In genomic region chr8:123422056-123422780, GRCm38 (mm10) we compare ENCODE assay signal across 9 mouse cellular contexts. TPM values are rescaled to one million over a fixed set of nuclear protein-coding genes. Genes with fewer than 3 reads are reported as not detected.
DNase-seq lines count a peak whose midpoint lies in the region; ATAC-seq and TF ChIP-seq lines count a peak whose summit lies in the region.
"Had no signal": no experiment of that assay in that cellular context is flagged by ENCODE, and none has a peak within 500 bp of the region (broad histone marks: within the 10 kb centered on the region; RNA-seq: fewer than 3 reads in every experiment).

No protein-coding gene starts in this region.

- no peak overlapping the region for H3K4me3 ChIP-seq in CH12.LX (replicated peaks in 1 of 3; ENCODE audit: low read depth in 2 of 3, low read length in 2 of 3, poor library complexity in 1 of 3)
- H3K4me3 ChIP-seq in bone marrow, adult 2 months (replicated peaks; ENCODE audit: control insufficient read depth, low read depth, low read length), result no peak overlapping the region
- H3K4me3 ChIP-seq in embryonic facial prominence, embryonic 15.5 days (replicated peaks), result peak overlapping the region; percentile 22
- H3K4me3 ChIP-seq in heart, embryonic 14.5 days (ENCODE audit: control insufficient read depth in 1 of 2, insufficient read depth in 1 of 2, low read depth in 1 of 2, low read length in 2 of 2), result peak overlapping the region; percentile 24 to 35
- H3K4me3 ChIP-seq in liver, embryonic 16.5 days (ENCODE audit: low read depth, low read length), result peak overlapping the region; percentile 43
- no peak overlapping the region for H3K4me3 ChIP-seq in neural tube, embryonic 11.5 days (ENCODE audit: low read depth, low read length)

- peaks cover 7% of the 10 kb centered on the region for H3K79me2 ChIP-seq in CH12.LX (replicated peaks; ENCODE audit: control insufficient read depth, extremely low read depth, insufficient read depth, poor library complexity, severe bottlenecking)

- ATAC-seq in embryonic facial prominence, embryonic 15.5 days (ENCODE audit: insufficient number of reproducible peaks, low FRiP score, low TSS enrichment, low read depth), result peak; percentile 61; the same call in 1 of the 2 replicates
- no peak for ATAC-seq in heart, embryonic 14.5 days (ENCODE audit: insufficient number of reproducible peaks, insufficient read depth, low FRiP score, low read depth)
- no peak for ATAC-seq in liver, embryonic 16.5 days (ENCODE audit: low read depth)
- peak; percentile 25; the same call in 1 of the 2 replicates for ATAC-seq in neural tube, embryonic 11.5 days (ENCODE audit: insufficient read depth, low FRiP score, low TSS enrichment)

- H3K9me3 ChIP-seq in CH12.LX (replicated peaks; ENCODE audit: low read length), result peaks cover 17% of the 10 kb centered on the region
- H3K9me3 ChIP-seq in embryonic facial prominence, embryonic 15.5 days (replicated peaks), result peaks cover 4% of the 10 kb centered on the region; the same call in 1 of the 2 replicates
- H3K9me3 ChIP-seq in heart, embryonic 14.5 days (ENCODE audit: control insufficient read depth, low read length), result peaks cover 10% of the 10 kb centered on the region
- H3K9me3 ChIP-seq in liver, embryonic 16.5 days (replicated peaks; ENCODE audit: control insufficient read depth, low read length), result peaks cover 9% of the 10 kb centered on the region
- H3K9me3 ChIP-seq in neural tube, embryonic 11.5 days (ENCODE audit: control insufficient read depth, low read length), result peaks cover 4% of the 10 kb centered on the region; the same call in 1 of the 2 replicates

- in situ Hi-C loops in CH12.LX (cut with MboI; ENCODE audit: low pct_ligation_motif_present, low pct_unique_long_range_greater_than_20kb, low sequenced_read_pairs), result no loop called here

- TF ChIP-seq EP300 in CH12.LX (IDR thresholded peaks at IDR 0.05; ENCODE audit: low read length), result no peak

- no peak overlapping the region for H3K27ac ChIP-seq in CH12.LX (ENCODE audit: insufficient read depth, low read depth)
- H3K27ac ChIP-seq in bone marrow, adult 2 months (ENCODE audit: control insufficient read depth, insufficient read depth, low read depth, low read length, poor library complexity), result no peak overlapping the region
- H3K27ac ChIP-seq in embryonic facial prominence, embryonic 15.5 days (replicated peaks), result no peak overlapping the region
- H3K27ac ChIP-seq in heart, embryonic 14.5 days (replicated peaks in 1 of 2; ENCODE audit: control insufficient read depth in 1 of 2, insufficient read depth in 1 of 2, low read depth in 2 of 2, low read length in 2 of 2), result no peak overlapping the region
- H3K27ac ChIP-seq in liver, embryonic 16.5 days (ENCODE audit: low read length), result no peak overlapping the region
- no peak overlapping the region for H3K27ac ChIP-seq in neural tube, embryonic 11.5 days (ENCODE audit: low read depth, low read length)

- WGBS in bone marrow, adult 2 months, result 14% methylated on average over 17 of the region's 17 CpGs
- 16% methylated on average over 17 of the region's 17 CpGs for WGBS in embryonic facial prominence, embryonic 15.5 days
- WGBS in heart, embryonic 14.5 days, result 4% methylated on average over 17 of the region's 17 CpGs
- WGBS in liver, embryonic 16.5 days (ENCODE audit: insufficient replicate concordance), result 4% methylated on average over 17 of the region's 17 CpGs
- WGBS in neural tube, embryonic 11.5 days, result 21% methylated on average over 17 of the region's 17 CpGs

- TF ChIP-seq POLR2A in CH12.LX (IDR thresholded peaks at IDR 0.05; ENCODE audit: low read depth, low read length), result no peak
- no peak for TF ChIP-seq POLR2A in bone marrow, adult 2 months (IDR thresholded peaks at IDR 0.05; ENCODE audit: borderline replicate concordance, control insufficient read depth, low read depth, low read length)

- TF ChIP-seq RAD21 in CH12.LX (IDR thresholded peaks at IDR 0.05; ENCODE audit: low read depth, low read length), result peak; percentile 50

- H3K4me2 ChIP-seq in CH12.LX (ENCODE audit: insufficient read depth, low read depth, poor library complexity, severe bottlenecking), result peak overlapping the region; percentile 58
- H3K4me2 ChIP-seq in embryonic facial prominence, embryonic 15.5 days (replicated peaks), result peak overlapping the region; percentile 45
- peak overlapping the region; percentile 65 for H3K4me2 ChIP-seq in heart, embryonic 14.5 days (ENCODE audit: low read length)
- H3K4me2 ChIP-seq in liver, embryonic 16.5 days (ENCODE audit: low read depth, low read length), result peak overlapping the region; percentile 59
- no peak overlapping the region for H3K4me2 ChIP-seq in neural tube, embryonic 11.5 days (ENCODE audit: low read depth)

- dilution Hi-C loops in CH12.LX (cut with MboI; ENCODE audit: extremely low pct_ligation_motif_present, extremely low pct_unique_long_range_greater_than_20kb, low sequenced_read_pairs), result no loop called here

- peaks cover 0 to 15% of the 10 kb centered on the region in 2 experiments; a peak in 2 of 4 replicates for H3K4me1 ChIP-seq in CH12.LX (ENCODE audit: control insufficient read depth in 1 of 2, insufficient read depth in 2 of 2)
- H3K4me1 ChIP-seq in bone marrow, adult 2 months (ENCODE audit: control insufficient read depth, insufficient read depth, low read length), result no peaks in the 10 kb centered on the region
- no peaks in the 10 kb centered on the region for H3K4me1 ChIP-seq in embryonic facial prominence, embryonic 15.5 days
- peaks cover 0 to 7% of the 10 kb centered on the region in 2 experiments; a peak in 1 of 4 replicates for H3K4me1 ChIP-seq in heart, embryonic 14.5 days (ENCODE audit: control insufficient read depth in 2 of 2, insufficient read depth in 2 of 2, low read length in 2 of 2)
- peaks cover 5% of the 10 kb centered on the region for H3K4me1 ChIP-seq in liver, embryonic 16.5 days (ENCODE audit: control insufficient read depth, low read depth, low read length)
- H3K4me1 ChIP-seq in neural tube, embryonic 11.5 days (ENCODE audit: control insufficient read depth, insufficient read depth, low read length), result no peaks in the 10 kb centered on the region

- H3K27me3 ChIP-seq in CH12.LX (replicated peaks), result no peaks in the 10 kb centered on the region
- no peaks in the 10 kb centered on the region for H3K27me3 ChIP-seq in embryonic facial prominence, embryonic 15.5 days
- H3K27me3 ChIP-seq in heart, embryonic 14.5 days (ENCODE audit: control insufficient read depth, insufficient read depth, low read length), result no peaks in the 10 kb centered on the region
- H3K27me3 ChIP-seq in liver, embryonic 16.5 days (ENCODE audit: control insufficient read depth, insufficient read depth, low read depth, low read length), result no peaks in the 10 kb centered on the region
- no peaks in the 10 kb centered on the region for H3K27me3 ChIP-seq in neural tube, embryonic 11.5 days (ENCODE audit: control insufficient read depth, insufficient read depth, low read length)

- H3K36me3 ChIP-seq in CH12.LX (replicated peaks in 1 of 2; ENCODE audit: control insufficient read depth in 1 of 2, insufficient read depth in 1 of 2, low read length in 1 of 2), result peaks cover 11 to 12% of the 10 kb centered on the region in 2 experiments
- no peaks in the 10 kb centered on the region for H3K36me3 ChIP-seq in embryonic facial prominence, embryonic 15.5 days
- no peaks in the 10 kb centered on the region for H3K36me3 ChIP-seq in heart, embryonic 14.5 days (ENCODE audit: control insufficient read depth, insufficient read depth, low read length)
- H3K36me3 ChIP-seq in liver, embryonic 16.5 days (ENCODE audit: control insufficient read depth, insufficient read depth), result no peaks in the 10 kb centered on the region
- peaks cover 4% of the 10 kb centered on the region for H3K36me3 ChIP-seq in neural tube, embryonic 11.5 days (ENCODE audit: control insufficient read depth, insufficient read depth, low read length)

- peak; percentile 61 for DNase-seq in CH12.LX (ENCODE audit: extremely low read depth)
- DNase-seq in kidney, postnatal 14 days, result peak; percentile 86
- DNase-seq in neural tube, embryonic 11.5 days (ENCODE audit: low spot score), result peak; percentile 70
- DNase-seq in testis, postnatal 10 days (ENCODE audit: low spot score), result peak; percentile 77

- no peak overlapping the region; the same call in 1 of the 2 replicates for H3K9ac ChIP-seq in CH12.LX (ENCODE audit: insufficient read depth, low read depth)
- H3K9ac ChIP-seq in embryonic facial prominence, embryonic 15.5 days, result no peak overlapping the region
- H3K9ac ChIP-seq in heart, embryonic 14.5 days (ENCODE audit: low read length), result peak overlapping the region; percentile 46
- H3K9ac ChIP-seq in liver, embryonic 16.5 days (ENCODE audit: low read depth, low read length), result no peak overlapping the region
- no peak overlapping the region for H3K9ac ChIP-seq in neural tube, embryonic 11.5 days (ENCODE audit: low read length)

- TF ChIP-seq CTCF in CH12.LX (conservative IDR thresholded peaks at IDR 0.05 in 1 of 2, IDR thresholded peaks at IDR 0.05 in 1 of 2; ENCODE audit: low read depth in 2 of 2, low read length in 2 of 2), result peak; percentile 25 to 73; a peak in 3 of 4 replicates
- peak; percentile 54 for TF ChIP-seq CTCF in bone marrow, adult 2 months (IDR thresholded peaks at IDR 0.05; ENCODE audit: control insufficient read depth, insufficient read depth, low read length)

RNA-seq across cellular contexts. Expression of gene Def8, which starts 1.1 kb away (rescaled TPM):
- total RNA-seq in CH12.LX (2012; rRNA removed) (19.9 and 20.9 TPM in 2 replicates), CH12.LX (2014; rRNA removed) (16.8 and 17.9 TPM in 2 replicates)
- polyA plus RNA-seq in CH12.LX (2012; ENCODE audit: insufficient read length, low read depth), result 22.4 and 23.3 TPM in 2 replicates
- 10.3 and 16.7 TPM in 2 replicates for polyA plus RNA-seq in bone marrow, adult 2 months (2011; ENCODE audit: insufficient read depth, insufficient read length, low replicate concordance, missing spikeins)
- 40.4 and 40.5 TPM in 2 replicates for polyA plus RNA-seq in embryonic facial prominence, embryonic 15.5 days (2015; fragmentation: Nextera tagmentation; extraction: Ambion mirVana)
- 31.7 and 32.4 TPM in 2 replicates for polyA plus RNA-seq in heart, embryonic 14.5 days (2014; fragmentation: Nextera tagmentation; extraction: Ambion mirVana)
- polyA plus RNA-seq in liver, embryonic 16.5 days (2015; fragmentation: Nextera tagmentation; extraction: Ambion mirVana), result 9.9 and 11.3 TPM in 2 replicates
- polyA plus RNA-seq in neural tube, embryonic 11.5 days (2014; fragmentation: Nextera tagmentation; extraction: Ambion mirVana), result 36.5 and 41.7 TPM in 2 replicates

RNA-seq across cellular contexts. Expression of gene Tubb3, which starts 11.0 kb away (rescaled TPM):
- 1.8 and 3.1 TPM in 2 replicates for total RNA-seq in CH12.LX (2012; rRNA removed)
- 1.3 and 2.2 TPM in 2 replicates for total RNA-seq in CH12.LX (2014; rRNA removed)
- 1.8 and 2.6 TPM in 2 replicates for polyA plus RNA-seq in CH12.LX (2012; ENCODE audit: insufficient read length, low read depth)
- polyA plus RNA-seq in bone marrow, adult 2 months (2011; ENCODE audit: insufficient read depth, insufficient read length, low replicate concordance, missing spikeins), result 0.56 and 1.4 TPM in 2 replicates
- polyA plus RNA-seq in embryonic facial prominence, embryonic 15.5 days (2015; fragmentation: Nextera tagmentation; extraction: Ambion mirVana), result 43.1 and 48.1 TPM in 2 replicates
- polyA plus RNA-seq in heart, embryonic 14.5 days (2014; fragmentation: Nextera tagmentation; extraction: Ambion mirVana), result 1.5 and 6.1 TPM in 2 replicates
- polyA plus RNA-seq in liver, embryonic 16.5 days (2015; fragmentation: Nextera tagmentation; extraction: Ambion mirVana), result 0.35 and 0.64 TPM in 2 replicates
- polyA plus RNA-seq in neural tube, embryonic 11.5 days (2014; fragmentation: Nextera tagmentation; extraction: Ambion mirVana), result 872 and 1,012 TPM in 2 replicates

RNA-seq across cellular contexts. Expression of gene Mc1r, which starts 15.3 kb away (rescaled TPM):
- total RNA-seq in CH12.LX (2012; rRNA removed) (0.04 TPM in 1 of 2 replicates, not detected in the other), CH12.LX (2014; rRNA removed) (not detected in 2 replicates)
- polyA plus RNA-seq in CH12.LX (2012; ENCODE audit: insufficient read length, low read depth), result 0.07 TPM in 1 of 2 replicates, not detected in the other
- 0.36 and 0.70 TPM in 2 replicates for polyA plus RNA-seq in bone marrow, adult 2 months (2011; ENCODE audit: insufficient read depth, insufficient read length, low replicate concordance, missing spikeins)
- 0.38 and 0.47 TPM in 2 replicates for polyA plus RNA-seq in embryonic facial prominence, embryonic 15.5 days (2015; fragmentation: Nextera tagmentation; extraction: Ambion mirVana)
- 0.07 TPM in 1 of 2 replicates, not detected in the other for polyA plus RNA-seq in heart, embryonic 14.5 days (2014; fragmentation: Nextera tagmentation; extraction: Ambion mirVana)
- not detected in 2 replicates for polyA plus RNA-seq in liver, embryonic 16.5 days (2015; fragmentation: Nextera tagmentation; extraction: Ambion mirVana)
- 0.20 TPM in 1 of 2 replicates, not detected in the other for polyA plus RNA-seq in neural tube, embryonic 11.5 days (2014; fragmentation: Nextera tagmentation; extraction: Ambion mirVana)
- polyA plus RNA-seq: gonadal fat pad, adult 2 months had no signal

RNA-seq across cellular contexts. Expression of gene Tcf25, which starts 48.7 kb away (rescaled TPM):
- total RNA-seq in CH12.LX (2012; rRNA removed) (142 and 168 TPM in 2 replicates), CH12.LX (2014; rRNA removed) (204 and 207 TPM in 2 replicates)
- 393 and 396 TPM in 2 replicates for polyA plus RNA-seq in CH12.LX (2012; ENCODE audit: insufficient read length, low read depth)
- 171 and 310 TPM in 2 replicates for polyA plus RNA-seq in bone marrow, adult 2 months (2011; ENCODE audit: insufficient read depth, insufficient read length, low replicate concordance, missing spikeins)
- polyA plus RNA-seq in embryonic facial prominence, embryonic 15.5 days (2015; fragmentation: Nextera tagmentation; extraction: Ambion mirVana), result 174 and 176 TPM in 2 replicates
- 149 and 163 TPM in 2 replicates for polyA plus RNA-seq in heart, embryonic 14.5 days (2014; fragmentation: Nextera tagmentation; extraction: Ambion mirVana)
- polyA plus RNA-seq in liver, embryonic 16.5 days (2015; fragmentation: Nextera tagmentation; extraction: Ambion mirVana), result 54.0 and 58.0 TPM in 2 replicates
- 211 and 217 TPM in 2 replicates for polyA plus RNA-seq in neural tube, embryonic 11.5 days (2014; fragmentation: Nextera tagmentation; extraction: Ambion mirVana)

RNA-seq across cellular contexts. Expression of gene Afg3l1, which starts 55.5 kb away (rescaled TPM):
- 36.0 and 36.2 TPM in 2 replicates for total RNA-seq in CH12.LX (2012; rRNA removed)
- total RNA-seq in CH12.LX (2014; rRNA removed), result 16.4 and 20.3 TPM in 2 replicates
- 47.6 and 48.0 TPM in 2 replicates for polyA plus RNA-seq in CH12.LX (2012; ENCODE audit: insufficient read length, low read depth)
- 12.3 and 22.8 TPM in 2 replicates for polyA plus RNA-seq in bone marrow, adult 2 months (2011; ENCODE audit: insufficient read depth, insufficient read length, low replicate concordance, missing spikeins)
- 50.5 and 55.8 TPM in 2 replicates for polyA plus RNA-seq in embryonic facial prominence, embryonic 15.5 days (2015; fragmentation: Nextera tagmentation; extraction: Ambion mirVana)
- polyA plus RNA-seq in heart, embryonic 14.5 days (2014; fragmentation: Nextera tagmentation; extraction: Ambion mirVana), result 27.0 and 29.9 TPM in 2 replicates
- polyA plus RNA-seq in liver, embryonic 16.5 days (2015; fragmentation: Nextera tagmentation; extraction: Ambion mirVana), result 21.9 and 24.0 TPM in 2 replicates
- 32.4 and 41.4 TPM in 2 replicates for polyA plus RNA-seq in neural tube, embryonic 11.5 days (2014; fragmentation: Nextera tagmentation; extraction: Ambion mirVana)

Comparison
In these comparisons a context has a peak if more than half of its experiments do, and no peak if none do; other contexts are left out.
1. H3K4me3 ChIP-seq: peak in embryonic facial prominence, embryonic 15.5 days (single experiment), heart, embryonic 14.5 days (2 of 2) and liver, embryonic 16.5 days (single experiment); none in CH12.LX (0 of 3), bone marrow, adult 2 months (single experiment) and neural tube, embryonic 11.5 days (single experiment).
2. ATAC-seq: peak in embryonic facial prominence, embryonic 15.5 days (single experiment) and neural tube, embryonic 11.5 days (single experiment); none in heart, embryonic 14.5 days (single experiment) and liver, embryonic 16.5 days (single experiment).
3. RNA of gene Tubb3, which starts 11.0 kb away (polyA plus RNA-seq): 872 to 1,012 TPM in neural tube, embryonic 11.5 days; 43.1 to 48.1 TPM in embryonic facial prominence, embryonic 15.5 days, 1.5 to 6.1 TPM in heart, embryonic 14.5 days, 1.8 to 2.6 TPM in CH12.LX, 0.56 to 1.4 TPM in bone marrow, adult 2 months and 0.35 to 0.64 TPM in liver, embryonic 16.5 days; every median in the first group is over 10 times any median in the second.
4. Peak in every context shown above with its lines, with median percentiles within 50 percentile points of each other: DNase-seq.